Mouse (Mus musculus) stomach, postnatal 0 days (tissue): ENCODE data around the gene Dbn1.

Experiments used
- CTCF ChIP-seq: IDR thresholded peaks from 2 replicates; pipeline ENCODE4 v1.5.1; 2016; ENCODE audit warnings: antibody characterized with exemption, low read depth, mild to moderate bottlenecking, moderate library complexity
- EP300 ChIP-seq: optimal IDR thresholded peaks from 2 replicates; pipeline ENCODE3; 2016; ENCODE audit warnings: antibody characterized with exemption

GRCm38 (mm10) chr13:55494883-55495621 lies 7.1 kb upstream of the Dbn1 start:
- TF ChIP-seq EP300 (no peak), CTCF (no peak)
